Mouse (Mus musculus) lung, adult 2 months (tissue): ENCODE data around the gene Ddx5.
"Not testable (repeated sequence)": the region's sequence is repeated elsewhere in the genome, so short reads cannot be mapped to it uniquely, and the experiment has no call there.

Experiments
- CTCF ChIP-seq: fragments of 200-500 bp; IDR thresholded peaks from 2 replicates; pipeline ENCODE4 v1.5.1; 2011; ENCODE audit warnings: mild to moderate bottlenecking, low read length, control low read depth; ENCODE audit not compliant: insufficient read depth
- POLR2A ChIP-seq: fragments of 200-500 bp; IDR thresholded peaks from 2 replicates; pipeline ENCODE4 v1.6.1; 2011; ENCODE audit warnings: low read depth, mild to moderate bottlenecking, control low read depth, low read length, borderline replicate concordance; ENCODE audit errors: extremely low read depth

DNA sequence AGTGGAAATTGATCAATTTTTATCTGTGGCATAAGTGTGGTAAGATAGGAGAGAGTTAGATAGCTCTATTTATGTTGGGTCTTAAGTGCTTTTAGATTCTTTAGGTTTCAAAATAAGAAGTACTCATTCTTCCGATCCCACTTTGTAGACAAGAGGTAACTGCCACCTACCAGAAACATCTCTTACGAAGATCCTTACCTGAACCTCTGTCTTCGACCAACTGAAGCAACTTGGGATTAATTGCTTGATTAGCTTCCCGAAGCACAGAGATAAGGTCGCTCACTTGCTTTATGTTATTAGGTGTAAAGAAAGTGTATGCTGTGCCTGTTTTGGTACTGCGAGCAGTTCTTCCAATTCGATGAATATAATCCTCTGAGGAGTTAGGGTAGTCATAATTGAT, 6.7 kb downstream of the Ddx5 start:
- not testable (repeated sequence) for TF ChIP-seq CTCF, POLR2A
